Mouse (Mus musculus) intestine, postnatal 0 days (tissue): ENCODE measurements at regions not wholly inside any gene's neighbourhood (a gene's known extent, or its start where the extent isn't known, plus 50 kb on each side); places are given as distances from the start of the nearest gene placed in this dataset.
"Not testable (repeated sequence)": the region's sequence is repeated elsewhere in the genome, so short reads cannot be mapped to it uniquely, and the experiment has no call there.

Experiments
- ATAC-seq: fragments of 200-750 bp; cut with Nextera tagmentation; 2 replicates; pipeline ENCODE4 v1.8.0; 2017; ENCODE audit warnings: mild to moderate bottlenecking, moderate TSS enrichment, moderate library complexity
- H3K27ac ChIP-seq: fragments of 300-500 bp; sonication (generic); 2 replicates; pipeline ENCODE4 v1.5.1; 2014; ENCODE audit warnings: mild to moderate bottlenecking, low read depth, low read length, moderate library complexity
- H3K27me3 ChIP-seq: fragments of 300-500 bp; sonication (generic); replicated peaks from 2 replicates; pipeline ENCODE4 v1.6.1; 2014; ENCODE audit warnings: low read length, mixed read lengths; ENCODE audit not compliant: control insufficient read depth, insufficient read depth
- H3K36me3 ChIP-seq: fragments of 300-500 bp; sonication (generic); 2 replicates; pipeline ENCODE4 v1.6.1; 2014; ENCODE audit warnings: mild to moderate bottlenecking, moderate library complexity; ENCODE audit not compliant: control insufficient read depth, insufficient read depth
- H3K4me1 ChIP-seq: fragments of 300-500 bp; sonication (generic); replicated peaks from 2 replicates; pipeline ENCODE4 v1.6.1; 2014; ENCODE audit warnings: antibody characterized with exemption, low read length, mixed read lengths; ENCODE audit not compliant: control insufficient read depth, insufficient read depth
- H3K4me2 ChIP-seq: fragments of 300-500 bp; sonication (generic); replicated peaks from 2 replicates; pipeline ENCODE4 v1.6.1; 2014; ENCODE audit warnings: low read depth, mild to moderate bottlenecking, moderate library complexity
- H3K4me3 ChIP-seq: fragments of 300-500 bp; sonication (generic); 2 replicates; pipeline ENCODE4 v1.5.1; 2014; ENCODE audit warnings: low read depth, low read length
- H3K9ac ChIP-seq: fragments of 300-500 bp; sonication (generic); 2 replicates; pipeline ENCODE4 v1.6.1; 2014; ENCODE audit warnings: mild to moderate bottlenecking, low read depth, low read length
- H3K9me3 ChIP-seq: fragments of 300-500 bp; sonication (generic); 2 replicates; pipeline ENCODE4 v1.6.1; 2016; ENCODE audit warnings: mixed run types; ENCODE audit not compliant: control insufficient read depth
- CTCF ChIP-seq: sonication (generic); IDR thresholded peaks from 2 replicates; pipeline ENCODE4 v1.5.1; 2016; ENCODE audit warnings: low read depth, mild to moderate bottlenecking, control low read depth, antibody characterized with exemption, moderate library complexity
- WGBS: fragments of 180-500 bp; shearing (Covaris S2); extraction: QIAGEN DNeasy Blood & Tissue Kit; methylation state at CpG from one replicate; pipeline ENCODE4 v1.1.7; 2014; 5-methylcytosine and 5-hydroxymethylcytosine counted together

DNA sequence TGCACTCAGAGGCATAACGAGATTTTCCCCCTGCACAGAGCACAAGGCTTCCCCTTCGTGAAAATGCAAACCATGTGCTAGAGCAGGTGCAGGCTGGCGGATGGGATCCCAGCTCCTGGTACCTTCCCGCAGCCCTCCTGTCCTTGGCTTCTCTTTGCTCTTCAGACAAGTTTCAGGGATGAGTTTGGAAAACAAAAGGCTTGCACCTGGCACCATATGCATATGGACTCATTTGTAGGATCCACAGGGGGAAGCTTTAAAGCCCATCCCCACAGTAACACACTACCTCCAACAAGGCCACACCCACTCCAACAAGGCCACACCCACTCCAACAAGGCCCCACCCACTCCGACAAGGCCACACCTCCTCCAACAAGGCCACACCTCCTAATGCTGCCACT lies 663.9 kb upstream of the Gm19410 start:
- TF ChIP-seq CTCF: no peak
- H3K4me1 ChIP-seq: no peaks in the 10 kb centered on the region
- no peak overlapping the region for H3K4me2 ChIP-seq
- H3K36me3 ChIP-seq: no peaks in the 10 kb centered on the region
- no peak overlapping the region for H3K27ac ChIP-seq
- H3K27me3 ChIP-seq: no peaks in the 10 kb centered on the region
- no peak for ATAC-seq
- WGBS: 71% methylated on average over 5 of the region's 5 CpGs
- no peak overlapping the region for H3K9ac ChIP-seq
- no peak overlapping the region for H3K4me3 ChIP-seq
- no peaks in the 10 kb centered on the region for H3K9me3 ChIP-seq

DNA sequence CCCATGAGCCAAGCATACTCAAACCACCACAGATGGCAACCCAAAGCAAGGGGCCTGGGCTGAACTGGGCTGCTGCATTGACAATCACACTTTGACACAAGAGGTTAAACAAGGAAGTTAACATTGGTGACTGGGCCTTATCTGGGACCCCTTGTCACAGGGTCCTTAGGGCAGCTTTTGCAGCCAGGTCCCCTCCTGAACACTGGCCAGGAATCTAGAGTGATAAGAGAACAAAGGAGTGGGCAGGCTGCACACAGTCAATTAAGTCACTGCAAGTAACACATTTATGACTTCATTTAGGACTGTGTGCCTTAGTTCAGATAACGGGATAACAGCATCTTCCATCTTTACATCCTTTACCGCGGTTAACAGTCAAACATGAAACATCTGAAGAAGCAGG lies 663.5 kb upstream of the Gm19410 start:
- not testable (repeated sequence) for H3K27me3 ChIP-seq, H3K9ac ChIP-seq, H3K9me3 ChIP-seq, ATAC-seq, H3K4me1 ChIP-seq, H3K36me3 ChIP-seq, H3K4me3 ChIP-seq, H3K27ac ChIP-seq, H3K4me2 ChIP-seq
- 39% methylated on average over 3 of the region's 3 CpGs for WGBS

DNA sequence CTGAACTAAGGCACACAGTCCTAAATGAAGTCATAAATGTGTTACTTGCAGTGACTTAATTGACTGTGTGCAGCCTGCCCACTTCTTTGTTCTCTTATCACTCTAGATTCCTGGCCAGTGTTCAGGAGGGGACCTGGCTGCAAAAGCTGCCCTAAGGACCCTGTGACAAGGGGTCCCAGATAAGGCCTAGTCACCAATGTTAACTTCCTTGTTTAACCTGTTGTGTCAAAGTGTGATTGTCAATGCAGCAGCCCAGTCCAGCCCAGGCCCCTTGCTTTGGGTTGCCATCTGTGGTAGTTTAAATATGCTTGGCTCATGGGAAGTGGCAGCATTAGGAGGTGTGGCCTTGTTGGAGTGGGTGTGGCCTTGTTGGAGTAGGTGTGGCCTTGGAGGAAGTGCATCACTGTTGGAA lies 661.1 kb upstream of the Gm19410 start:
- H3K27ac ChIP-seq, H3K36me3 ChIP-seq, H3K9ac ChIP-seq, H3K4me2 ChIP-seq, H3K27me3 ChIP-seq, H3K4me3 ChIP-seq, H3K9me3 ChIP-seq, H3K4me1 ChIP-seq: not testable (repeated sequence)
- peak; percentile 59 for ATAC-seq

DNA sequence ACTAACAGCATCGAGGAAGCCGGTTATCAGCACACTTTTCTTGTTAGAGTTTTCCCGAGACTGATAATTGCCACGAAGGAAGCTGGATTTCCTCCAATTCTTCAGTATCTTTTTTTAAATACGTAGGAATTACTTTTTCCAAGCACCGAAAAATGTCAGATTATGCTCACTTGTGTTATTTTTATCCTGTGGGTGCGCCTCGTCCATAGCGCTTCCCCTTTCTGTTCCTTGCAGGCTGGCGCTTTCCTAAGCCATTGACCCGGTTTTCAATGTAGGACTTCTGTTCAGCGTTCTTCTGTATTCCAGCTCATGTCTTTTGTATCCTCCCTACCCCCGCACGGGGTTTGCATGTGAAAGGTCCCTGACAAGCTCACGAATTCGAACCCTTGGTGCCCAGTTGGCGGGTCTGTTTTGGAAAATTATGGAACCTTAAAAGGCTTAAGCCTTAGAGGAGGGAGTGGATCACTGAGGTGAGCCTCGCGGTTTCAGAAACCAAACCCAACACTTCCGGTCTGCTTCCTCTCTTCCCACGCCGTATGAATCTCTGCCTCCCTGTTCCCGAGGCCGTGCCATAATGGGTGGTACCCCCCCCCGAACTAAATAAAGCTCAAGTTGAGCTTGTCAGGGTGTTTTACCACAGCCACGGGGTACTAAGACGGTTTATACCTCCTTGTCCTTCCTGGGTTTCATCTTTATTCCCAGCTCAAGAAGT lies 655.9 kb upstream of the Gm19410 start:
- H3K36me3 ChIP-seq: no peaks in the 10 kb centered on the region
- no peak overlapping the region for H3K27ac ChIP-seq
- H3K4me2 ChIP-seq: no peak overlapping the region; the same call in 1 of the 2 replicates
- 82% methylated on average over 27 of the region's 27 CpGs for WGBS
- no peaks in the 10 kb centered on the region for H3K4me1 ChIP-seq
- H3K4me3 ChIP-seq: no peak overlapping the region
- TF ChIP-seq CTCF: no peak
- ATAC-seq: no peak
- no peak overlapping the region for H3K9ac ChIP-seq
- no peaks in the 10 kb centered on the region for H3K9me3 ChIP-seq
- no peaks in the 10 kb centered on the region for H3K27me3 ChIP-seq

DNA sequence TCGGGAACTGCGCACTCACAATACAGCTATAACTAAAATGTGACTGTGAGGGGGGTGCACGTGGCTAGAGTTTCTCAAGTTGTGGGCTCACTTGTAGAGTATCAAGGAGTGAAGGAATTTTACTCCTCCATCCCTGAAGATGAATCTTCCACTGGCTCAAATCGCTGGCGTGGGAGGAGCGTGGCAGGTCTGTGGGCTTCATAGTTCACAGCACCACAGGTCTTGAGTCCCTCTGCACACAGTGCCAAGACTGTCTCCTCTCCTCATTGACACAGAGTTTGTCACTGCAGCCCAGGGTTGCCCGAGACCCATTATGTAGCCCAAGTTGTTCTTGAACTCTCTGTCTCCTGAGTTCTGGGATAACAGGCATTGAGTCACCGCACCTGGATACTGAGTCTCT lies 655.3 kb upstream of the Gm19410 start:
- Histone ChIP-seq H3K9ac (no peak overlapping the region), H3K4me2 (no peak overlapping the region), H3K4me1 (no peaks in the 10 kb centered on the region), H3K27ac (no peak overlapping the region), H3K27me3 (no peaks in the 10 kb centered on the region), H3K9me3 (no peaks in the 10 kb centered on the region), H3K4me3 (no peak overlapping the region), H3K36me3 (no peaks in the 10 kb centered on the region)
- no peak for TF ChIP-seq CTCF
- ATAC-seq: no peak
- WGBS: 95% methylated on average over 8 of the region's 8 CpGs

DNA sequence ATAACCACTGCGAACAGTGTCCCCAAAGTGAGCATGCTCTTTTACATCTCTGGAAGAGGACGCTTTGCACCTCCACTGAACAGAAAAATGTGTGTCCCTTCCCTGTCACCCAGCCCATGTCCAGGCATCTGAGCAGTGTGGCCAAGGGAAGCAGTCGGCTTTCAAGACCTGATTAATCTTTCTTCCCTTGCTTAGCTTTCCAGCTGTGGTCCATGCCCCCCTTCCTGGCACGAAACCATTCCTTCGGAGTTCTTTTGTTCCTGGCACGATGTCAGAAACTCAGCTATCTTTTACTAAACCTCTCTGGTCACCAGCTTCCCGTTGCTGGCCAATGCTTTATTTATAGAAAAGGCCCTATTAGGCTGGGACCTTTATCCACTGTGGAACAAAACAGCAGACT lies 654.5 kb upstream of the Gm19410 start:
- Histone ChIP-seq H3K9me3 (no peaks in the 10 kb centered on the region), H3K9ac (no peak overlapping the region), H3K4me1 (no peaks in the 10 kb centered on the region), H3K36me3 (no peaks in the 10 kb centered on the region), H3K27ac (no peak overlapping the region), H3K4me3 (no peak overlapping the region), H3K4me2 (no peak overlapping the region), H3K27me3 (no peaks in the 10 kb centered on the region)
- ATAC-seq: no peak
- WGBS: 71% methylated on average over 7 of the region's 7 CpGs
- TF ChIP-seq CTCF: no peak
